Mouse (Mus musculus): ENCODE results near the gene Exosc3. TPM values are rescaled to one million over a fixed set of nuclear protein-coding genes. Genes with fewer than 3 reads are reported as not detected.

Exosc3 gene
- polyA plus RNA-seq, 1 experiment from 2014 or later, result 97.4 TPM

DNA sequence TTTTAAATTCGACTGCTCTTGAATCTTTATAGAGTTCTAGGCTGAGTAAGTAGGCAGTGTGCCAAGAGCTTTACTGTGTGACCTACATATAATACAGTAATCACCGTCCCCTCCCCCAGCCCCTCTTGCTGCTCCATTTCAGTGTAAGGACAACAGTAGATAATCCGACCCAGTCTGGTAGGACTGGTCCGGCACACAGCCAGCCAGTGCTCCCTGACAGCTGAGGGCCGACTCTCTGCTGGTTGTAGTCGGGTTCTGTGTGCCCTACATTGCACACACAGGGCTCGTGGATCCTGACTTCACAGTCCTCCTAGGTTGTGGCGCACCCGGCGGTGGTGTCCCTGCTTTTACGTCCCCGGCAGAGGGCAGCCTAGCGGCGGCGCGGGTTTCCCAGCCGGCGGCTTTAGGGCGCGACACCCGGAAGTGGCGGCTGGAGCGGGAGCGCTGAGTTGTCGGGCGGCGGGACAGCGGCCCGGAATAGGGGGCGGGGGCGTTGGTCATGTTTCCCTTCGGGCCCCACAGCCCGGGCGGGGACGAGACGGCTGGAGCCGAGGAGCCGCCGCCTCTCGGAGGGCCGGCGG, 773 bp downstream of the Exosc3 start, which contains the start of gene Dcaf10:
Gene Dcaf10, plus strand, starts transcription at position 433 of the 581 bp plus-strand sequence.
- Histone ChIP-seq H3K4me3 (ENCODE audit: low read length) (peak within 1 kb of the TSS; percentile 97), H3K4me1 (ENCODE audit: control insufficient read depth, insufficient read depth, low read length) (peaks cover 11% of the 10 kb centered on the region), H3K9ac (ENCODE audit: low read depth, low read length) (peak within 1 kb of the TSS; percentile 96), H3K27me3 (ENCODE audit: control insufficient read depth, insufficient read depth, low read length) (no peaks in the 10 kb centered on the region), H3K9me3 (ENCODE audit: control insufficient read depth, low read length) (no peaks in the 10 kb centered on the region), H3K27ac (ENCODE audit: low read depth, low read length) (peak within 1 kb of the TSS; percentile 98), H3K4me2 (replicated peaks; ENCODE audit: low read depth, low read length) (peak within 1 kb of the TSS; percentile 75), H3K36me3 (ENCODE audit: control insufficient read depth, insufficient read depth, low read length) (peaks cover 3% of the 10 kb centered on the region; the same call in 1 of the 2 replicates)
- ATAC-seq (ENCODE audit: low FRiP score, low TSS enrichment), result peak; percentile 94
- WGBS, result 2% methylated on average over 42 of the region's 42 CpGs

DNA sequence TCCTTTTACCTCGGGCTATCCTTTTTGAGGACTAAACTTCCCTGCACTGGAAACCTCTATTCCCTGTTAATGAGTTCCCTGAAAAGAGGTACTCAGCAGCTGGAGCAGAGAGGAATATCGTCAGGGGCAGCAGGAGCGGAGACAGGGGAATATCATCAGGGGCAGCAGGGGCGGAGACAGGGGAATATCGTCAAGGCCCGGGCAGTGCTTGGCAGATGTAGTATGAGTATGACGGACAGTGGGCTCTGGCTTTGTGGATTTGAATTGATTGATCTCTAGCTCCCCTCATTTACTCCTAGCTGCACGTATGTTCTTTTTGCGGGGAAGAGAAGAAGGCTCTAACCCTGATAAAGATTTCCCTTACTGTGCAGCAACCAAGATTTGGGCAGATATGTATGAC, 1.3 kb downstream of the Exosc3 start:
- 63% methylated on average over 9 of the region's 9 CpGs for WGBS

GRCm38 (mm10) chr4:45332466-45332865, 10.1 kb downstream of the Exosc3 start:
- Histone ChIP-seq H3K27ac (ENCODE audit: low read depth, low read length) (no peak overlapping the region), H3K4me3 (ENCODE audit: low read length) (no peak overlapping the region), H3K36me3 (ENCODE audit: control insufficient read depth, insufficient read depth, low read length) (no peaks in the 10 kb centered on the region), H3K9me3 (ENCODE audit: control insufficient read depth, low read length) (no peaks in the 10 kb centered on the region), H3K27me3 (ENCODE audit: control insufficient read depth, insufficient read depth, low read length) (no peaks in the 10 kb centered on the region), H3K4me2 (replicated peaks; ENCODE audit: low read depth, low read length) (no peak overlapping the region), H3K9ac (ENCODE audit: low read depth, low read length) (no peak overlapping the region), H3K4me1 (ENCODE audit: control insufficient read depth, insufficient read depth, low read length) (no peaks in the 10 kb centered on the region)
- ATAC-seq (ENCODE audit: low FRiP score, low TSS enrichment), result no peak
- 66% methylated on average over 3 of the region's 3 CpGs for WGBS

More for the DNA sequence above, 1.3 kb downstream of the Exosc3 start:
- ATAC-seq (ENCODE audit: low FRiP score, low TSS enrichment), result no peak; the same call in 1 of the 2 replicates
- Histone ChIP-seq H3K27ac (ENCODE audit: low read depth, low read length) (peak overlapping the region; percentile 98), H3K36me3 (ENCODE audit: control insufficient read depth, insufficient read depth, low read length) (peaks cover 3% of the 10 kb centered on the region; the same call in 1 of the 2 replicates), H3K4me1 (ENCODE audit: control insufficient read depth, insufficient read depth, low read length) (peaks cover 11% of the 10 kb centered on the region), H3K4me3 (ENCODE audit: low read length) (peak overlapping the region; percentile 97), H3K4me2 (replicated peaks; ENCODE audit: low read depth, low read length) (peak overlapping the region; percentile 75), H3K9ac (ENCODE audit: low read depth, low read length) (peak overlapping the region; percentile 96; the same call in 1 of the 2 replicates), H3K27me3 (ENCODE audit: control insufficient read depth, insufficient read depth, low read length) (no peaks in the 10 kb centered on the region), H3K9me3 (ENCODE audit: control insufficient read depth, low read length) (no peaks in the 10 kb centered on the region)

DNA sequence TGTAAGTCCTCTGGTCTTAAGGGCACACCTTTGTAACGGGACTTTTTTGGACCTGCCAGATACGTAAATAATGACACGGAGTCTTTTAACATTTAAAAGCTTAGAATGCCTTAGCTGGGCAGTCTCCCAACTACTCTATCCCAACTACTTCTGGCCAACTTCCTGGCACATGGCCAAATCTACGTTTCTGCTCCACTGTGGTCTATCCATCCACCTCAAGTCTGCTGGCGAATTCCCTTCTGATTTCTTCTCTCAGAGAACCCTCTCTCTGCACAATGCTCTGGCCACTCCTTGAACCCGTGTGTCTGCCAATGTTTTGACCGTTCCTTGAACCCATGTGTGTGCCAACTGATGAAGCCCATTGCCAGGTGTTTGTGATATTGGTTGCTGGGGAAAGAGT, 11.4 kb downstream of the Exosc3 start:
- no peak overlapping the region for H3K9ac ChIP-seq (ENCODE audit: low read depth, low read length)
- no peak overlapping the region for H3K27ac ChIP-seq (ENCODE audit: low read depth, low read length)
- H3K27me3 ChIP-seq (ENCODE audit: control insufficient read depth, insufficient read depth, low read length), result no peaks in the 10 kb centered on the region
- no peaks in the 10 kb centered on the region for H3K36me3 ChIP-seq (ENCODE audit: control insufficient read depth, insufficient read depth, low read length)
- no peaks in the 10 kb centered on the region for H3K9me3 ChIP-seq (ENCODE audit: control insufficient read depth, low read length)
- 86% methylated on average over 7 of the region's 7 CpGs for WGBS
- H3K4me1 ChIP-seq (ENCODE audit: control insufficient read depth, insufficient read depth, low read length), result no peaks in the 10 kb centered on the region
- no peak overlapping the region for H3K4me3 ChIP-seq (ENCODE audit: low read length)
- no peak overlapping the region for H3K4me2 ChIP-seq (replicated peaks; ENCODE audit: low read depth, low read length)
- ATAC-seq (ENCODE audit: low FRiP score, low TSS enrichment), result no peak

GRCm38 (mm10) chr4:45320159-45320816, 22.2 kb downstream of the Exosc3 start:
- Histone ChIP-seq H3K4me2 (replicated peaks; ENCODE audit: low read depth, low read length) (peak overlapping the region; percentile 76), H3K4me1 (ENCODE audit: control insufficient read depth, insufficient read depth, low read length) (peaks cover 6% of the 10 kb centered on the region), H3K27me3 (ENCODE audit: control insufficient read depth, insufficient read depth, low read length) (no peaks in the 10 kb centered on the region; the same call in 1 of the 2 replicates), H3K9ac (ENCODE audit: low read depth, low read length) (peak overlapping the region; percentile 86), H3K9me3 (ENCODE audit: control insufficient read depth, low read length) (no peaks in the 10 kb centered on the region), H3K4me3 (ENCODE audit: low read length) (peak overlapping the region; percentile 92), H3K36me3 (ENCODE audit: control insufficient read depth, insufficient read depth, low read length) (peaks cover 31% of the 10 kb centered on the region), H3K27ac (ENCODE audit: low read depth, low read length) (peak overlapping the region; percentile 84)
- peak; percentile 89 for ATAC-seq (ENCODE audit: low FRiP score, low TSS enrichment)
- WGBS, result under 1% methylated on average over 56 of the region's 56 CpGs

GRCm38 (mm10) chr4:45311056-45311455, 31.5 kb downstream of the Exosc3 start:
- WGBS, result 97% methylated on average over 2 of the region's 2 CpGs

GRCm38 (mm10) chr4:45308606-45309005, 33.9 kb downstream of the Exosc3 start:
- H3K4me3 ChIP-seq (ENCODE audit: low read length), result no peak overlapping the region
- H3K36me3 ChIP-seq (ENCODE audit: control insufficient read depth, insufficient read depth, low read length), result peaks cover 33% of the 10 kb centered on the region
- no peaks in the 10 kb centered on the region for H3K9me3 ChIP-seq (ENCODE audit: control insufficient read depth, low read length)
- H3K27ac ChIP-seq (ENCODE audit: low read depth, low read length), result no peak overlapping the region
- WGBS, result 92% methylated on average over 6 of the region's 6 CpGs
- ATAC-seq (ENCODE audit: low FRiP score, low TSS enrichment), result no peak
- no peaks in the 10 kb centered on the region for H3K4me1 ChIP-seq (ENCODE audit: control insufficient read depth, insufficient read depth, low read length)
- H3K9ac ChIP-seq (ENCODE audit: low read depth, low read length), result no peak overlapping the region
- H3K4me2 ChIP-seq (replicated peaks; ENCODE audit: low read depth, low read length), result no peak overlapping the region
- H3K27me3 ChIP-seq (ENCODE audit: control insufficient read depth, insufficient read depth, low read length), result no peaks in the 10 kb centered on the region

More at GRCm38 (mm10) chr4:45311056-45311455, 31.5 kb downstream of the Exosc3 start:
- Histone ChIP-seq H3K4me3 (ENCODE audit: low read length) (no peak overlapping the region), H3K4me2 (replicated peaks; ENCODE audit: low read depth, low read length) (no peak overlapping the region), H3K9me3 (ENCODE audit: control insufficient read depth, low read length) (no peaks in the 10 kb centered on the region), H3K27me3 (ENCODE audit: control insufficient read depth, insufficient read depth, low read length) (no peaks in the 10 kb centered on the region), H3K27ac (ENCODE audit: low read depth, low read length) (no peak overlapping the region), H3K36me3 (ENCODE audit: control insufficient read depth, insufficient read depth, low read length) (peaks cover 39% of the 10 kb centered on the region), H3K4me1 (ENCODE audit: control insufficient read depth, insufficient read depth, low read length) (no peaks in the 10 kb centered on the region), H3K9ac (ENCODE audit: low read depth, low read length) (no peak overlapping the region)
- ATAC-seq (ENCODE audit: low FRiP score, low TSS enrichment), result no peak

DNA sequence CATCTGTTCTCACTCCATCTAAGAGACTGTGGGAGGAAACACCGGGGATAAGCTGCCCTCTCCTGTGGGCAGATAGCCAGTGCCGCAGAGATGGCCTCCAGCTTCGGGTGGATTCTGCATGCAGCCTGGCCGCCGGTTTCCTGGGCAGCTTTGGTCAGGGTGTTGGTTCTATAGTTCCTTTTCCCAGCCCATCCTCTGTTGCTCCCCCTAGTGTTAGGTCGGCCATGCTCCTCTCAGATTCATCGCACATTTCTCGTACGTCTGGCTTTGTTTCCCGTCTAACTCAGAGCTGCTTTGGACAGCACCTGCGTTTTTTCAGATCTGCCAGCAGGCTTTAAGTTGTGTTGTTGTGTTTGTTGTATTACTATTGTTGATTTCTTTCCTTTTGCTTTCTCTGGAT, 34.5 kb downstream of the Exosc3 start:
- no peak for ATAC-seq (ENCODE audit: low FRiP score, low TSS enrichment)
- no peaks in the 10 kb centered on the region for H3K4me1 ChIP-seq (ENCODE audit: control insufficient read depth, insufficient read depth, low read length)
- no peak overlapping the region for H3K27ac ChIP-seq (ENCODE audit: low read depth, low read length)
- H3K4me3 ChIP-seq (ENCODE audit: low read length), result no peak overlapping the region
- no peak overlapping the region for H3K4me2 ChIP-seq (replicated peaks; ENCODE audit: low read depth, low read length)
- no peaks in the 10 kb centered on the region for H3K9me3 ChIP-seq (ENCODE audit: control insufficient read depth, low read length)
- peaks cover 36% of the 10 kb centered on the region for H3K36me3 ChIP-seq (ENCODE audit: control insufficient read depth, insufficient read depth, low read length)
- no peak overlapping the region for H3K9ac ChIP-seq (ENCODE audit: low read depth, low read length)
- H3K27me3 ChIP-seq (ENCODE audit: control insufficient read depth, insufficient read depth, low read length), result no peaks in the 10 kb centered on the region
- WGBS, result 53% methylated on average over 11 of the region's 11 CpGs

DNA sequence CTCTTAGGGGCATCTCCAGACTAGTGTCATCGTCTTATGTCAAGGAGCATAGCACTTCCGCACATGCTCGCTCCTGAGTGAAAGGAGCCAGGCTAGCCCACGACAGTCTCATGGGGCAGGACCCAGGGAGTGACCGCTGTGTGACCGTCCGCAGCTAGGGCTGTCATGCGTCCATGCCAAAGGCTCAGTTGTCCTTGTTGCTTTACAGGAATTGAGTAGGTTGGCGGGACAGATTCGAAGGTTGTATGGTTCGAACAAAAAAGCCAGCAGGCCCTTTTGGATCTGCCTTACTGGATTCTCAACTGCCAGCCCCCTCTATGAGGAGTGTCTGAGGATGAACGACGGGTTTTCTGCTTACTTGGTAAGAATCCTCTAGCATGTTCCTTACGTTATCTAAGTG, 37.0 kb downstream of the Exosc3 start:
- H3K36me3 ChIP-seq (ENCODE audit: control insufficient read depth, insufficient read depth, low read length), result peaks cover 44% of the 10 kb centered on the region
- H3K27ac ChIP-seq (ENCODE audit: low read depth, low read length), result no peak overlapping the region
- no peaks in the 10 kb centered on the region for H3K9me3 ChIP-seq (ENCODE audit: control insufficient read depth, low read length)
- no peak for ATAC-seq (ENCODE audit: low FRiP score, low TSS enrichment)
- 96% methylated on average over 14 of the region's 14 CpGs for WGBS
- H3K4me1 ChIP-seq (ENCODE audit: control insufficient read depth, insufficient read depth, low read length), result no peaks in the 10 kb centered on the region
- H3K4me3 ChIP-seq (ENCODE audit: low read length), result no peak overlapping the region
- H3K27me3 ChIP-seq (ENCODE audit: control insufficient read depth, insufficient read depth, low read length), result no peaks in the 10 kb centered on the region
- H3K4me2 ChIP-seq (replicated peaks; ENCODE audit: low read depth, low read length), result no peak overlapping the region
- H3K9ac ChIP-seq (ENCODE audit: low read depth, low read length), result no peak overlapping the region

Data from kidney, embryonic 14.5 days (tissue).